Mouse (Mus musculus): ENCODE results near the gene Tmem94.

DNA sequence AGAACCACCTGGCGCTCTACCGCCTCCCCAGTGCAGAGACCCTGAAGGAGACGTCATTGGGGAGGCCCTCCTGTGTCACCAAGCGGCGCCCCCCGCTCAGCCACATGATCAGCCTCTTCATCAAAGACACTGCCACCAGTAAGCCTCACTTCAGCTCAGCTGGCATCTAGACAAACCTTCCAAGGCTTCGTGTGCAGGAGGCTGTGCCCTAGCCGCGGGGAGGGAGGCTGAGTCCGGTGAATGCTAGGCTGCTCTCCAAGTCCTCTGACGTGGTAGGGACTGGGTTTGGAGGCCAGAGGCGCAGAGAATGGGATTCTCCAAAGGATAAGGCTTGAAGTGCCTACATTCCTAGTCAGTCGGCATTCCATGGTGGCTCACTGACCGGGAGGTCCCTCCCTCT, 27.1 kb downstream of the Tmem94 start:
- TF ChIP-seq CTCF (IDR thresholded peaks at IDR 0.05; ENCODE audit: extremely low read depth, insufficient read length, insufficient replicate concordance, low read depth, low read length) (no peak), POLR2A (IDR thresholded peaks at IDR 0.05; ENCODE audit: low read depth, low read length) (no peak)

Data from small intestine, adult 2 months (tissue).